ENCODE assay signal across 20 mouse cellular contexts in the genomic region with DNA sequence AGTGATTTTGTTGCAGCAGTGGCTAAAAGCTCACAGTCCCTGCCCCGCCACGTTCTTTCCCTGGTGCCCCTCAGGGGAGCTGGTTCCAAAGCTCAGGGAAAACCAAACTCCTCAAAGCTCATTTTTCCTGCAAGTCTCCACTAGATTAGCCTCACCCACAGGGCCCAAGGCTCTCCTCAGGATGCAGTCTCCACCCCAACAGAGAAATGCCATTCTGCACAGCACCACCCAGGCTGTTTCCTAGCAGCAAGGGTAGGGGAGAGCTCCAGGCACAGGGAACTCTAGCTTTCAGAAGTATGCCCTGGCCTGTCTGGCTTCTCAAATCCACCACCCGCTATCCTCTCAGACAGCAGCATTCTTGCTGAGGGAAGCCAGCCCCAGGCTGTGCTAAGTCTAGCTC.
DNase-seq lines count a peak whose midpoint lies in the region; ATAC-seq lines count a peak whose summit lies in the region.
"Had no signal": no experiment of that assay in that cellular context is flagged by ENCODE, and none has a peak within 500 bp of the region (broad histone marks: within the 10 kb centered on the region; RNA-seq: fewer than 3 reads in every experiment).

No protein-coding gene starts in this region.

- no peak overlapping the region for H3K4me2 ChIP-seq in hindbrain, embryonic 13.5 days
- no peak overlapping the region for H3K4me2 ChIP-seq in hindbrain, embryonic 16.5 days (ENCODE audit: low read length)
- H3K4me2 ChIP-seq in embryonic facial prominence, embryonic 12.5 days (replicated peaks) = no peak overlapping the region
- H3K4me2 ChIP-seq in stomach, embryonic 14.5 days (replicated peaks; ENCODE audit: low read depth, low read length) = no peak overlapping the region
- H3K4me2 ChIP-seq: forebrain, embryonic 15.5 days; liver, embryonic 12.5 days; midbrain, embryonic 12.5 days had no signal

- H3K9ac ChIP-seq in hindbrain, embryonic 13.5 days = no peak overlapping the region
- H3K9ac ChIP-seq in hindbrain, embryonic 16.5 days (ENCODE audit: low read depth, low read length) = no peak overlapping the region
- no peak overlapping the region for H3K9ac ChIP-seq in embryonic facial prominence, embryonic 12.5 days
- H3K9ac ChIP-seq in stomach, embryonic 14.5 days (replicated peaks; ENCODE audit: low read depth, low read length) = no peak overlapping the region
- H3K9ac ChIP-seq: forebrain, embryonic 15.5 days; liver, embryonic 12.5 days; midbrain, embryonic 12.5 days had no signal

- no peak for DNase-seq in spleen, adult 18-20 months
- no peak for DNase-seq in urinary bladder, postnatal 25 days (ENCODE audit: low spot score)
- DNase-seq: adrenal gland, postnatal 10 days; cerebellum, adult 8-10 months; gastrocnemius, postnatal 25 days; heart, adult 18-20 months; heart, postnatal 4 days; lung, adult 2 months; lung, postnatal 14 days; thymus, adult 18-20 months had no signal

- no peak for ATAC-seq in hindbrain, embryonic 13.5 days (ENCODE audit: low FRiP score)
- ATAC-seq in hindbrain, embryonic 16.5 days = no peak
- no peak for ATAC-seq in embryonic facial prominence, embryonic 12.5 days (ENCODE audit: insufficient number of reproducible peaks, insufficient read depth, low FRiP score, low TSS enrichment)
- no peak for ATAC-seq in stomach, embryonic 14.5 days (ENCODE audit: insufficient number of reproducible peaks, insufficient read depth, low FRiP score, low read depth)
- ATAC-seq: activated CD4-positive, CD25-positive, alpha-beta regulatory T cell, adult 4 months; forebrain, embryonic 15.5 days; intestine, postnatal 0 days; liver, embryonic 12.5 days had no signal

- H3K27me3 ChIP-seq in hindbrain, embryonic 13.5 days = no peaks in the 10 kb centered on the region
- H3K27me3 ChIP-seq in hindbrain, embryonic 16.5 days (replicated peaks; ENCODE audit: control insufficient read depth, insufficient read depth, low read length) = no peaks in the 10 kb centered on the region
- H3K27me3 ChIP-seq in embryonic facial prominence, embryonic 12.5 days = no peaks in the 10 kb centered on the region
- H3K27me3 ChIP-seq in stomach, embryonic 14.5 days (ENCODE audit: control insufficient read depth, insufficient read depth, low read length) = no peaks in the 10 kb centered on the region
- H3K27me3 ChIP-seq: forebrain, embryonic 15.5 days; liver, embryonic 12.5 days; midbrain, embryonic 12.5 days had no signal

- H3K9me3 ChIP-seq in hindbrain, embryonic 13.5 days = no peaks in the 10 kb centered on the region
- no peaks in the 10 kb centered on the region for H3K9me3 ChIP-seq in hindbrain, embryonic 16.5 days (ENCODE audit: control insufficient read depth, low read length)
- H3K9me3 ChIP-seq in embryonic facial prominence, embryonic 12.5 days = no peaks in the 10 kb centered on the region
- no peaks in the 10 kb centered on the region for H3K9me3 ChIP-seq in stomach, embryonic 14.5 days (ENCODE audit: control insufficient read depth, low read depth, low read length)
- H3K9me3 ChIP-seq: forebrain, embryonic 15.5 days; liver, embryonic 12.5 days; midbrain, embryonic 12.5 days had no signal

- H3K27ac ChIP-seq in hindbrain, embryonic 13.5 days = 0 out of 2 replicates have a peak overlapping the region, but pooled peaks have one; percentile 9
- no peak overlapping the region; the same call in 1 of the 2 replicates for H3K27ac ChIP-seq in hindbrain, embryonic 16.5 days (ENCODE audit: low read depth, low read length)
- H3K27ac ChIP-seq in brown adipose tissue, adult 24 weeks (replicated peaks; ENCODE audit: low read depth, low read length) = peak overlapping the region; percentile 31; the same call in 1 of the 2 replicates
- H3K27ac ChIP-seq in embryonic facial prominence, embryonic 12.5 days = peak overlapping the region; percentile 31; the same call in 1 of the 2 replicates
- peak overlapping the region; percentile 44; the same call in 1 of the 2 replicates for H3K27ac ChIP-seq in stomach, embryonic 14.5 days (ENCODE audit: low read length)
- H3K27ac ChIP-seq: forebrain, embryonic 15.5 days; liver, embryonic 12.5 days; midbrain, embryonic 12.5 days had no signal

- 40% methylated on average over 3 of the region's 3 CpGs for WGBS in hindbrain, embryonic 13.5 days
- WGBS in hindbrain, embryonic 16.5 days = 49% methylated on average over 3 of the region's 3 CpGs
- 52% methylated on average over 3 of the region's 3 CpGs for WGBS in embryonic facial prominence, embryonic 12.5 days
- WGBS in stomach, embryonic 14.5 days = 51% methylated on average over 3 of the region's 3 CpGs

- peaks cover 6% of the 10 kb centered on the region; the same call in 1 of the 2 replicates for H3K4me1 ChIP-seq in hindbrain, embryonic 13.5 days (replicated peaks)
- H3K4me1 ChIP-seq in hindbrain, embryonic 16.5 days (ENCODE audit: control insufficient read depth, insufficient read depth, low read depth, low read length) = no peaks in the 10 kb centered on the region
- H3K4me1 ChIP-seq in brown adipose tissue, adult 24 weeks (ENCODE audit: control insufficient read depth, insufficient read depth, insufficient read length, low read length) = peaks cover 51% of the 10 kb centered on the region
- H3K4me1 ChIP-seq in embryonic facial prominence, embryonic 12.5 days = no peaks in the 10 kb centered on the region
- 0 out of 2 replicates have a peak, but pooled peaks cover 6% of the 10 kb centered on the region for H3K4me1 ChIP-seq in stomach, embryonic 14.5 days (ENCODE audit: control insufficient read depth, insufficient read depth, low read length)
- H3K4me1 ChIP-seq: liver, embryonic 12.5 days had no signal

- H3K4me3 ChIP-seq in hindbrain, embryonic 13.5 days = no peak overlapping the region
- no peak overlapping the region for H3K4me3 ChIP-seq in hindbrain, embryonic 16.5 days (ENCODE audit: low read length)
- H3K4me3 ChIP-seq in brown adipose tissue, adult 24 weeks (ENCODE audit: insufficient read depth, low read depth, low read length) = no peak overlapping the region
- H3K4me3 ChIP-seq in embryonic facial prominence, embryonic 12.5 days = no peak overlapping the region
- H3K4me3 ChIP-seq in stomach, embryonic 14.5 days (ENCODE audit: low read depth, low read length) = no peak overlapping the region
- H3K4me3 ChIP-seq: forebrain, embryonic 15.5 days; liver, embryonic 12.5 days; midbrain, embryonic 12.5 days had no signal

- peaks cover 33% of the 10 kb centered on the region for H3K36me3 ChIP-seq in hindbrain, embryonic 13.5 days
- H3K36me3 ChIP-seq in hindbrain, embryonic 16.5 days (ENCODE audit: control insufficient read depth, insufficient read depth, low read length) = no peaks in the 10 kb centered on the region
- peaks cover 13% of the 10 kb centered on the region; the same call in 1 of the 2 replicates for H3K36me3 ChIP-seq in embryonic facial prominence, embryonic 12.5 days
- peaks cover 21% of the 10 kb centered on the region; the same call in 1 of the 2 replicates for H3K36me3 ChIP-seq in stomach, embryonic 14.5 days (ENCODE audit: control insufficient read depth, insufficient read depth, low read length)
